29 mouse cellular contexts compared by ENCODE assay signal in genomic region chr4:139840442-139840841, GRCm38 (mm10). TPM values are rescaled to one million over a fixed set of nuclear protein-coding genes. Genes with fewer than 3 reads are reported as not detected.
A peak's percentile ranks its signal among the peaks of the same experiment; 100 is the strongest.
DNase-seq lines count a peak whose midpoint lies in the region; ATAC-seq and TF ChIP-seq lines count a peak whose summit lies in the region.
"Had no signal": no experiment of that assay in that cellular context is flagged by ENCODE, and none has a peak within 500 bp of the region (broad histone marks: within the 10 kb centered on the region; RNA-seq: fewer than 3 reads in every experiment).

No protein-coding gene starts in this region.

- 82% methylated on average over 4 of the region's 4 CpGs for WGBS in hindbrain, postnatal 0 days
- 74% methylated on average over 4 of the region's 4 CpGs for WGBS in hindbrain, embryonic 11.5 days
- 83% methylated on average over 4 of the region's 4 CpGs for WGBS in midbrain, embryonic 11.5 days
- 76% methylated on average over 4 of the region's 4 CpGs for WGBS in midbrain, embryonic 10.5 days
- WGBS in small intestine, adult 2 months = 69% methylated on average over 4 of the region's 4 CpGs

- TF ChIP-seq EP300 in ES-Bruce4 (IDR thresholded peaks at IDR 0.05; ENCODE audit: insufficient read depth, low read depth, low read length) = no peak

- H3K9me3 ChIP-seq in hindbrain, postnatal 0 days (ENCODE audit: low read length) = no peaks in the 10 kb centered on the region
- H3K9me3 ChIP-seq in hindbrain, embryonic 11.5 days (ENCODE audit: control insufficient read depth, low read length) = no peaks in the 10 kb centered on the region
- H3K9me3 ChIP-seq in midbrain, embryonic 11.5 days (ENCODE audit: control insufficient read depth, low read length) = no peaks in the 10 kb centered on the region
- 0 out of 2 replicates have a peak, but pooled peaks cover 4% of the 10 kb centered on the region for H3K9me3 ChIP-seq in midbrain, embryonic 10.5 days (replicated peaks)
- 0 out of 2 replicates have a peak, but pooled peaks cover 3% of the 10 kb centered on the region for H3K9me3 ChIP-seq in ES-Bruce4 (replicated peaks; ENCODE audit: control insufficient read depth, insufficient read depth, low read length, poor library complexity, severe bottlenecking)
- H3K9me3 ChIP-seq: kidney, embryonic 15.5 days; midbrain, embryonic 12.5 days; neural tube, embryonic 13.5 days had no signal

- no peaks in the 10 kb centered on the region for H3K4me1 ChIP-seq in hindbrain, postnatal 0 days (ENCODE audit: insufficient read depth, low read length)
- H3K4me1 ChIP-seq in hindbrain, embryonic 11.5 days (replicated peaks; ENCODE audit: control insufficient read depth, insufficient read depth, low read length) = peaks cover 5% of the 10 kb centered on the region; the same call in 1 of the 2 replicates
- peaks cover 24% of the 10 kb centered on the region for H3K4me1 ChIP-seq in midbrain, embryonic 11.5 days (ENCODE audit: control insufficient read depth, insufficient read depth, low read length)
- peaks cover 54% of the 10 kb centered on the region for H3K4me1 ChIP-seq in midbrain, embryonic 10.5 days
- H3K4me1 ChIP-seq in ES-Bruce4 (ENCODE audit: control insufficient read depth, insufficient read depth, low read length) = peaks cover 3% of the 10 kb centered on the region
- no peaks in the 10 kb centered on the region for H3K4me1 ChIP-seq in small intestine, adult 2 months (ENCODE audit: control insufficient read depth, insufficient read depth, insufficient read length, low read length)

- TF ChIP-seq CTCF in hindbrain, postnatal 0 days (IDR thresholded peaks at IDR 0.05; ENCODE audit: low read depth) = peak; percentile 30
- peak; percentile 36 for TF ChIP-seq CTCF in ES-Bruce4 (IDR thresholded peaks at IDR 0.05; ENCODE audit: low read depth, low read length)
- TF ChIP-seq CTCF in small intestine, adult 2 months (IDR thresholded peaks at IDR 0.05; ENCODE audit: extremely low read depth, insufficient read length, insufficient replicate concordance, low read depth, low read length) = peak; percentile 14; the same call in 1 of the 2 replicates

- no peak for TF ChIP-seq POLR2A in ES-Bruce4 (IDR thresholded peaks at IDR 0.05; ENCODE audit: insufficient read depth, low read length)
- TF ChIP-seq POLR2A in small intestine, adult 2 months (IDR thresholded peaks at IDR 0.05; ENCODE audit: low read depth, low read length) = no peak

- no peaks in the 10 kb centered on the region for H3K36me3 ChIP-seq in hindbrain, postnatal 0 days (ENCODE audit: insufficient read depth, low read length)
- no peaks in the 10 kb centered on the region for H3K36me3 ChIP-seq in hindbrain, embryonic 11.5 days (ENCODE audit: control insufficient read depth, insufficient read depth, low read length)
- no peaks in the 10 kb centered on the region for H3K36me3 ChIP-seq in midbrain, embryonic 11.5 days (ENCODE audit: control insufficient read depth, insufficient read depth, low read length)
- no peaks in the 10 kb centered on the region for H3K36me3 ChIP-seq in midbrain, embryonic 10.5 days
- H3K36me3 ChIP-seq in ES-Bruce4 (ENCODE audit: control insufficient read depth, insufficient read depth, low read length, poor library complexity, severe bottlenecking) = no peaks in the 10 kb centered on the region
- no peaks in the 10 kb centered on the region for H3K36me3 ChIP-seq in small intestine, adult 2 months (ENCODE audit: control insufficient read depth, insufficient read depth, low read length)
- H3K36me3 ChIP-seq: forebrain, embryonic 10.5 days; kidney, embryonic 15.5 days; midbrain, embryonic 12.5 days; neural tube, embryonic 13.5 days had no signal

- no peak overlapping the region for H3K4me3 ChIP-seq in hindbrain, postnatal 0 days (ENCODE audit: low read length)
- no peak overlapping the region for H3K4me3 ChIP-seq in hindbrain, embryonic 11.5 days (ENCODE audit: low read depth, low read length)
- H3K4me3 ChIP-seq in midbrain, embryonic 11.5 days (ENCODE audit: low read depth, low read length) = no peak overlapping the region
- H3K4me3 ChIP-seq in midbrain, embryonic 10.5 days = no peak overlapping the region
- no peak overlapping the region for H3K4me3 ChIP-seq in ES-Bruce4 (ENCODE audit: low read depth, low read length)
- no peak overlapping the region for H3K4me3 ChIP-seq in small intestine, adult 2 months (ENCODE audit: low read depth, low read length)
- H3K4me3 ChIP-seq: forebrain, embryonic 10.5 days; kidney, embryonic 15.5 days; midbrain, embryonic 12.5 days; neural tube, embryonic 13.5 days had no signal

- intact Hi-C loops in heart, postnatal 36 days (cut with DNase I) = no loop called here

- H3K27ac ChIP-seq in hindbrain, postnatal 0 days = no peak overlapping the region
- H3K27ac ChIP-seq in hindbrain, embryonic 11.5 days (ENCODE audit: low read depth, low read length) = no peak overlapping the region
- H3K27ac ChIP-seq in midbrain, embryonic 11.5 days (ENCODE audit: low read depth, low read length) = no peak overlapping the region
- no peak overlapping the region for H3K27ac ChIP-seq in midbrain, embryonic 10.5 days (replicated peaks)
- H3K27ac ChIP-seq in ES-Bruce4 (ENCODE audit: insufficient read depth, low read length) = no peak overlapping the region
- no peak overlapping the region for H3K27ac ChIP-seq in small intestine, adult 2 months (ENCODE audit: insufficient read depth, low read depth, low read length)
- H3K27ac ChIP-seq: forebrain, embryonic 10.5 days; kidney, embryonic 15.5 days; midbrain, embryonic 12.5 days; neural tube, embryonic 13.5 days had no signal

- no peak for ATAC-seq in hindbrain, postnatal 0 days
- ATAC-seq in hindbrain, embryonic 11.5 days (ENCODE audit: low FRiP score) = no peak
- ATAC-seq in midbrain, embryonic 11.5 days (ENCODE audit: low FRiP score) = no peak
- ATAC-seq: hindbrain, embryonic 16.5 days had no signal

- peaks cover 23% of the 10 kb centered on the region for H3K27me3 ChIP-seq in hindbrain, postnatal 0 days (ENCODE audit: insufficient read depth, low read length)
- H3K27me3 ChIP-seq in hindbrain, embryonic 11.5 days (ENCODE audit: control insufficient read depth, insufficient read depth, low read length) = peaks cover 48% of the 10 kb centered on the region
- H3K27me3 ChIP-seq in midbrain, embryonic 11.5 days (ENCODE audit: control insufficient read depth, insufficient read depth, low read length) = peaks cover 18% of the 10 kb centered on the region
- peaks cover 100% of the 10 kb centered on the region for H3K27me3 ChIP-seq in midbrain, embryonic 10.5 days (ENCODE audit: low read depth, poor library complexity, severe bottlenecking)
- H3K27me3 ChIP-seq in ES-Bruce4 (ENCODE audit: control insufficient read depth, insufficient read depth, low read length, poor library complexity, severe bottlenecking) = peaks cover 7% of the 10 kb centered on the region; the same call in 1 of the 2 replicates
- H3K27me3 ChIP-seq in small intestine, adult 2 months (ENCODE audit: control insufficient read depth, insufficient read depth, low read length) = peaks cover 10% of the 10 kb centered on the region

- DNase-seq in hindbrain, postnatal 0 days (ENCODE audit: low spot score) = no peak
- no peak for DNase-seq in hindbrain, embryonic 11.5 days (ENCODE audit: low spot score)
- DNase-seq in midbrain, embryonic 11.5 days (ENCODE audit: low spot score, missing footprints) = peak; percentile 81
- no peak for DNase-seq in midbrain, embryonic 10.5 days (ENCODE audit: low spot score)
- no peak for DNase-seq in heart, postnatal 36 days
- no peak for DNase-seq in thymus, postnatal 25 days
- DNase-seq: adrenal gland, postnatal 36 days; cerebellum, adult 11-12 months; cerebellum, postnatal 14 days; kidney, adult 11 months; lung, adult 18-20 months; lung, postnatal 10 days; retina, postnatal 1 day; right cerebral cortex, postnatal 25 days had no signal

- H3K9ac ChIP-seq in hindbrain, postnatal 0 days (replicated peaks; ENCODE audit: low read length) = no peak overlapping the region
- no peak overlapping the region for H3K9ac ChIP-seq in hindbrain, embryonic 11.5 days (ENCODE audit: low read depth, low read length)
- H3K9ac ChIP-seq in midbrain, embryonic 11.5 days (ENCODE audit: low read length) = no peak overlapping the region
- no peak overlapping the region for H3K9ac ChIP-seq in ES-Bruce4 (ENCODE audit: low read depth, poor library complexity, severe bottlenecking)
- H3K9ac ChIP-seq: kidney, embryonic 15.5 days; midbrain, embryonic 12.5 days; neural tube, embryonic 13.5 days had no signal

- no peak overlapping the region for H3K4me2 ChIP-seq in hindbrain, postnatal 0 days (ENCODE audit: low read depth, low read length)
- H3K4me2 ChIP-seq in hindbrain, embryonic 11.5 days (replicated peaks; ENCODE audit: low read depth, low read length) = no peak overlapping the region
- H3K4me2 ChIP-seq in midbrain, embryonic 11.5 days = no peak overlapping the region
- H3K4me2 ChIP-seq: kidney, embryonic 15.5 days; midbrain, embryonic 12.5 days; neural tube, embryonic 13.5 days had no signal

RNA-seq across cellular contexts. Expression of gene Pax7, which starts 7.1 kb away (rescaled TPM):
- total RNA-seq in hindbrain, postnatal 0 days (2014; rRNA removed) = 2.6 and 3.6 TPM in 2 replicates
- polyA plus RNA-seq in hindbrain, postnatal 0 days (2015; fragmentation: Nextera tagmentation; extraction: Ambion mirVana) = 0.30 and 0.41 TPM in 2 replicates
- polyA plus RNA-seq in hindbrain, embryonic 11.5 days (2014; fragmentation: Nextera tagmentation; extraction: Ambion mirVana) = 2.2 and 2.7 TPM in 2 replicates
- polyA plus RNA-seq in midbrain, embryonic 11.5 days (2014; fragmentation: Nextera tagmentation; extraction: Ambion mirVana) = 3.1 and 3.4 TPM in 2 replicates
- 1.3 and 1.8 TPM in 2 replicates for polyA plus RNA-seq in midbrain, embryonic 10.5 days (2016; fragmentation: Nextera tagmentation; extraction: Ambion mirVana)
- polyA plus RNA-seq in ES-Bruce4 (2011; ENCODE audit: insufficient read depth, insufficient read length, low read depth, missing spikeins) = not detected in 2 replicates
- 0.06 TPM in 1 of 2 replicates, not detected in the other for polyA plus RNA-seq in small intestine, adult 2 months (2012; rRNA removed)
- total RNA-seq in heart, postnatal 36 days (2021) = not detected
- total RNA-seq: adrenal gland, adult 18-20 months; adrenal gland, postnatal 36 days; hematopoietic stem cell, adult 5-6 weeks; left cerebral cortex, postnatal 10 days; liver, adult 2 months had no signal
- polyA plus RNA-seq: gonadal fat pad, adult 2 months; heart, embryonic 16.5 days; large intestine, adult 2 months; liver, adult 2 months; stomach, embryonic 14.5 days had no signal
